Mouse (Mus musculus) adipocyte (in vitro differentiated cells): ENCODE measurements at regions not wholly inside any gene's neighbourhood (a gene's known extent, or its start where the extent isn't known, plus 50 kb on each side); places are given as distances from the start of the nearest gene placed in this dataset.
"Not testable (repeated sequence)": the region's sequence is repeated elsewhere in the genome, so short reads cannot be mapped to it uniquely, and the experiment has no call there.

Experiments
- DNase-seq: peaks from one replicate; pipeline ENCODE4 v3.0.0-alpha.2; 2016; ENCODE audit warnings: low spot score

DNA sequence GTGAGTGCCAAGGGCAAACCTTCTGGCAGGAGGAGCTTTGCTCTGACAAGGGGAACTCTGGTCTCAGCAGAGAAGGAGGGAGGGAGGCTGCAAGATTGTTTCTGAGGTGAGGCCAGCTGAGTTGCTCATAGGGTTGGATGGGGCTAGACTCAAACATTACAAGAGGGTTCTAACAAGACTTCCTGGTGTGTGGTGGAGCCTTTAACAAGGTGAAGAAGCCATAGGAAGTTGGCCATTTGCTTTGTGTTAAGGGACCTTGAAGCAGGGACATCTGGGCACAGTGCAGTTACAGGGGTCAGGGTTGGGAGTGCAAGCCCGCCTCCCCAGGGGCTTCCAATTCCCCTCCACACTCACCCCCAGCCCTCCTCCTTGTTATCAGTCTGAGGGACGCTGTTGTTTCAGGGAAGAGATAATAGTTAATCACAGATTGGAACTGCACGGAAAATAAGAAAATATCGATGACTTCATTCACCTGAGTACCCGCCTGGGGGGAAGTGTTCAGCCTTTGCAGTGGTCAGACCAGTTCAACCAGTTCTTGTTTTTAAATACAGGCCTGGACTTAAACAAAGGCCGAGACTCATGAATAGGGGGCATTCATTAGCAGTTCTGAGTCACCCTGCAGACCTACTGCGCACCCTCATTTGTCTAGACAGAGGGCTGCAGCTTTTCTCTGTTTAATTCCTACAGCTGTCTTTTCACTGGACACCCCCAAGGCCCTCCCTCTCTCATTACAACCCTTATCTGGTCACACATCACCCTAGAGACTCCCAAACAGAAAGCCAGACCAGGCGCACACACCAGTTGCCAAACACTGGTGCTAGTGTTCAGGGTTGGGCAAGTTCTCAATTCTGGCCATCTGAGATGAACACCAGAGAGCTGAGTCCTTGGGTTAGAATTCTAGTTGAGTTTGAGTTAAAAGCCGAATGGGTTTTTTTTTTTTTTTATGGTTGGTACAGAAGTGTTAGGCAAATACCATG lies 139.5 kb downstream of the Bcl2l11 start:
- DNase-seq = no peak

DNA sequence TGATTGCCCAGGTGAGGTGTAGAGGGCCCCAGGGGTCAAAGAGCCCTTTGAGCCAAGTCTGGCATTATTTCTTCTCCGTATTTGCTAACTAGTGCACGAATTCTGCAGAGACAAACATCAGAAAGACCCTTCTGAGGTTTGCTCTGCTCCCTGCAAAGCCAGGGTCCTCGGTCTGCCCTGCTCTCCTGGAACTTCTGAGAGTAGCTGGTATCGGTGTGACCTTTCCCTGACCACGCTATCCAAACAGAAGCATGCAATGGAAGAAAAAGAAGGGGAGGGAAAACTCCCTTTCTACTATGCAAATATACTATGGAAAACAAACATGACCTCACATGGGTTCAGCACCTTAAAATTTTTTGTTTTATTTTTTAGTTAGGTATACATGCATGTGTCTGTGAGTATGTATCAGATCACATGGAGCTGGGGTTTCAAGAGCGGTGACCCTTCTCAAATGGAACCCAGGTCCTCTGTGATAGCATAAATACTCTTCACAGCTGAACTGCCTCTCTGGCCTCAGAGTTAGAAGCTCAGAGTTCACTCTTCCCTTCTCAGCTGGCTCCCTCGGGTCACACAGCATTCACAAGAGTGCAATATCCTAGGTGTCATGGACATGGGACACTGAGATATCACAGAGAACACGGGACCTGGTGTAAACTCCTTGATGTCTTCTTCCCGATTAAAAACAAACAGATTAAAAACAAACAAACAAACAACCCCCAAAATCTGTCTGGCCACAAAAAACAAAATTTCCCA lies 144.7 kb downstream of the Bcl2l11 start:
- DNase-seq = no peak

DNA sequence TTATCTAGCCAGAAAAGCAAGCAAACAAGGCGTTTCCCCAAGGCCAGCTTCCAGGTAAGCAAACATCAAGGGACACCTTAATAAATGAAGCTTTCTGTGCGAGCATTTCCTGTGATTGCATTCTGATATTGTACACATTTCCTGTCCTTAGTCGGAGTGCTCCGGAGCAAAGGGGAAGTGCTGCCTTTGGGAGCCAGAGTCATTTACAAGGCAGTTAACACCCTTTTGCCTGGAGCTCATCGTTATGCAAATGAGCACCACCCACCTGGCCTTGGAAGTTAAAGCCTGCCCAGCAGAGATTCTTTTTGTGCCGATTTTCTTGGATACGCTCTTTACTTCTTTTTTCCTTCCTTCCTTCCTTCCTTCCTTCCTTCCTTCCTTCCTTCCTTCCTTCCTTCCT lies 147.0 kb downstream of the Bcl2l11 start:
- DNase-seq = no peak

DNA sequence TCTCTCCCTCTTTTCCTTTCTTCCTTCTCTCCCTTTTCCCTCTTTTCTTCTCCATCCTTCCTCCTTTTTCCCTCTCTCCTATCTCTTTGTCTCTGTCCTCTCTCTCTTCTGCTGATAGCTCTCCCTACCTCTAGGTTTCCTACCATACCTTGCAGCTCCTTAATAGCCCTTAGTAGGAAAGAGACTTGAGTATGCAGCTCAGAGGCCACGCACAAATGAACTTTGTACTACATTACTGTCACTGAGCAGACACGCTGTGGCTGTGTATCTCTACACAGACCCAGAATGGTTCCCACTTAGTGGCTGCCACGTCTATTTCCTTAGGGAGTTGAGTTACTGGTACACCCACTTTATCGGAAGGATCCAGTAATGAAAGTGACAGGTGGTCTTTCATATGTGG lies 147.5 kb downstream of the Bcl2l11 start:
- no peak for DNase-seq

DNA sequence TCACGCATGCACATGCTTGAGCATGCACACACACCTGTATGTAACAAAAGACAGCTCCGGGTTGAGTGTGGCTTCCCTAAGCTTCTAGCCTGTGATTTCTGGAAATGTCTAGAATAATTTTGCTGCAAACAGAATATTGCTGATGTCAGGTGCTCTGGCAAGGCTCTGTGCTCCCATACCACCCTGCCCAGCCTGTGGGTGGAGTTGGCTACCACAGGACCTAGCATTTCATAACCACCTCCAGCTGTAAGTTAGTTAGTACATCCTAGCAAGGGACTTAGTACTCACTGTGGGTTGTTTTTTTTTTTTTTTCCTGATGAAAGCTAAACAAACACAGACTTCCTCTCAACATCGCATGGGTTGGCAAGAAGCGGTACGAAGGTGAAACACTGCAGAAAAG lies 150.5 kb downstream of the Bcl2l11 start:
- DNase-seq = no peak

DNA sequence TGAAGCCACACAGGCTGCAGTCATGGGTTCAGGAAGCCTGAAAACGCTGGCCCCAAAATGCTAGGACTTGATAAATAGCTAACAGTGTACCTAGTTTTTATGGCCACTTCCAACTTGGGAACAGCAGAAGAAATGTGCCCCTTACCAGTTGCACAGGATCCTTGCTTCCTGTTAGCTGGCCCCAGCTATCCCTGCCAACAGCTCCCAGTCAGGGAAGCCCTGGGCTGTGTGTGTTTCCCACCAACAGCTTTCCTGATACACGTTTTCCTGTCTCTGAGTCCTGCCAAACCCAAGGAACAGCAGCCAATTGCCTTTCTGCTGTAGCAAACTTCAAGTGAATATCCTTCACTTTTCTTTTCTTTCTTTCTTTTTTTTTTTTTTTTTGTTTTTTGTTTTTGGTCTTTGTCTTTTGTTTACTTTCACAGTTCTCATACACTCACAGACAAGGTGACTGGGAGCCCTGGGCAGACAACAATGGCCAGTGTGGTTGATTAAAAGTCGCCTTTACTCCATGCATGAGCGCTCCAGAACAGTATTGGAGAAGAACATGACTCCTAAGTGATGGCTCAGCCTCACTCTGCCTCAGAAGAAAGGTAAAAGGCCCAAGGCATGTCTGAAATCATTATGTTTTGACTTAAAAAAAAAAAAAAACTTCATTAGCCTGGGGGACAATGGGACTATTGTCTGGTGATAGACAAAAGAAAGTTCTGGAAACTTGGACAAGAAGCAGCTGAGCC lies 151.7 kb downstream of the Bcl2l11 start:
- peak; percentile 36 for DNase-seq

DNA sequence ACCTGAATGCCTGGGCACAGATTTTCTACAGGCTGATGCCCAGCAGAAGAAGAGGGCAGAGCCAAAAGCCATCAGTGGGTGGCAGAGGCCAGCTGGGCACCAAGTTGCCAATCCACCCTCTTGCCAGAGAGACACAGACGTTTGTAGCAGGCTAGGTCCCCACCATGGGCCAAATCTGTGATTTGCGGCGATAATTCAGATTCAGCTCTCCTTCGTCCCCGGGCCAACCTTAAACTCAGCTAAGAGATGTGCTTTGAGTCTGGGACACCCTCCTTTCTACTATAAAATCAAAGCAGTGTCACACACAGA lies 152.2 kb downstream of the Bcl2l11 start:
- DNase-seq = no peak

DNA sequence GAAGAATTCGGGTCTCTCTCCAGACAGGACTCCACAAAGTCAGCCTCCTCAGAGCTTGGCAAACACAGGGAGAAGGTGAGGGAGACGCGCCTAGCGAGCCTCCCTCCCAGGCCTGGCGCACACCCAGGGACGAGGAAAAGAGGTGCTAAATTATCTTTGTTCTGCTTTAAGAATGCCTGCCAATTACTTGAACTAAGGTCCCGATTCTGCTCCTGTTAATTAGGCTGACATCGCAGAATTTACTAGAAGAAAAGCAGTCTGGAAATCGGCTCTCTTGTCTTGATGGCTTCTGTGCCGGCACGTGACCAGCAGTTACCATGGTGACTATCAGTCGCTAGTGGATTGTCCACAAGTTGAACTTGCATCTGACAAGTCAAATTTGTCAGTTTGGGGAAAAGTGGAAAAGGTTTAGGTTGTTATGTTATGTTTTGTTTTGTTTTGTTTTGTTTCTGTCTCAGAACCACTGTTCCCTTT lies 152.8 kb downstream of the Bcl2l11 start:
- DNase-seq = peak; percentile 29

DNA sequence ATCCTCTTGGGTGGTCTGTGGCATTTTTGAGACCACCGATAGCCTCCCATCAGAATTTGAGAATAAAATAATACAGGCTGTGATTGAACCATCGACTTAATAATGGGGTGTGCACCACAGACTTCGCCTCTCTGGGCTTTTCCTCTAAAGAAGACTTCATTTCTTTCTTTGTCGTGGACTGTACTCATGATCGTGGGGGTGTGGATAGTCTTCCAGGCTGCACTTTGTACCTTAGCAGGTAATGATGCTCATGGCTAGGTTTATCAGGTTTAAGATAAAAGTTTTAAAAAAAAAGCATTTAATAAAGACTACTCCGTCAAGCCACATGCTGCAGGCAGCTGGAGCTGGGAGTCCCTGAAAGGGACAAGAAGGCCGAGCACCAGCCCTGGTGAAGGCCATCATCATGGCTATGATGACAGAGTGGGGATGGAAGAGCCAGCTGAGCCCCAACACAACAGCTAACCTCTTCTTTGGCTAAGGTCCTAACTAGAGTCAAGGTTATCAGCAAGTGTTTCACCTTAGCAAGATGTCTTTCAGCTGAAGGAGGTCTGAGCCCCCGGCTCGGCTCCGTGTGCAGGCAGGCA lies 153.4 kb downstream of the Bcl2l11 start:
- no peak for DNase-seq

DNA sequence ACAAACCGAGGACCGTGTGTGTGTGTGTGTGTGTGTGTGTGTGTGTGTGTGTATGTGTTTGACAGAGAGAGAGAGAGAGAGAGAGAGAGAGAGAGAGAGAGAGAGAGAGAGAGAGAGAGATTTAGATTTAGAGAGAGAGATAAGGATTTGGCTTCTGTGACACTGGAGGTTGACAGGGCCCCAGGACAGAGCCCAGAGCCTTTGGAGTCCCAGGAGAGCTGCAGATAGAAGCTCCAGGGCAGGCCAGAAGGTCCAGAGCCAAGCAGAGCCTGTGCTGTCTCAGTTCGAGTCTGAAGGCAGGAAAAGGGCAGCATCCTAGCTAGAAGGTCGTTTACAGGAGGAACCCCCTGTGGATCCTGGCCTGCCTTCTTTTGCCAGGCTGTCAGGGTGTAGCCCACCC lies 156.8 kb downstream of the Bcl2l11 start:
- no peak for DNase-seq

DNA sequence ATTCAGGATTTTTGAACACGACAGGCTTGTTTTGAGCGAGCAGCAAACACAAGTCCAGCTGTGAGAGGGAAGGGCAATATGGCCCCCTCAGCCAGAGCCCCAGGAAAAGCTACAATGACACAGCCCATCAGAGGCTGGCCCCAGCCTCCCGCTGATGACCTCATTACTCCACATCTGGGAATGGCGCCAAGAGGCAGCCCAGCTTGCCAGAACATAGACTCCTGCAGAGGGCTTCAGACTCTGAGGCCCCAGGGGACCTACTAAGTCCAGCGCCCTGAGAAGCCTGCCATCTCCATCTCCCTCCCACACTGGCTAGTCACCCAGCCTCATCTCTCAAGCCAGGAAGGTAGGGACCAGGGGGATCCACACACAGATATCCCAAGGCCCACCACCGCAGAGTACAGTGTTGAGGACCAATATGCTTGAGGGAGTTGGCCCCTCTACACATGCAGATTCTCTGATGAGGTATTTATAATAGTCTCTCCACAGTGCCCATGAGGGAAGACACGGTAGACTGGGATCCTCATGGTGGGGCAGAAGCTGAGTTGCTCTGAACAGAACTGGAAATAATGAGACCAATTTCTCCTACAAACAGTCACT lies 159.1 kb downstream of the Bcl2l11 start:
- peak; percentile 93 for DNase-seq

DNA sequence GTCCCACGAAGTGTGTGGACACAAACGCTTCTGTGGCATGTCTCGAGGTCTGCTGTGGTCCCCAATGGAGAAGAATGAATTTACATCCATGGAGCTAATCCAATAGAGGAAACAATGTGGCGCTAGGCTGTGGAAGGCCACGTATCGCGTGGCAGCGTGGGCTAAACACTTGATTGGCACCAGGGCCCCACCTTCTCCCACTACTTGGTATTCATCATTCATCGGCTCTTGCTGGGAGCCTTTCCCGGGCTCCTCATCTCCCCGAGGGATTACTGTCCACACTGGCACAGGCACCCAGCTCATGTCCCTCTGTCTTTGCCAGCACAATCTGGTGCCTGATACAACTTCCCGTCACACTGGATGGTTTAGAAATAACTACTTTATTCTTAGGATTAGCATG lies 159.6 kb downstream of the Bcl2l11 start:
- no peak for DNase-seq

DNA sequence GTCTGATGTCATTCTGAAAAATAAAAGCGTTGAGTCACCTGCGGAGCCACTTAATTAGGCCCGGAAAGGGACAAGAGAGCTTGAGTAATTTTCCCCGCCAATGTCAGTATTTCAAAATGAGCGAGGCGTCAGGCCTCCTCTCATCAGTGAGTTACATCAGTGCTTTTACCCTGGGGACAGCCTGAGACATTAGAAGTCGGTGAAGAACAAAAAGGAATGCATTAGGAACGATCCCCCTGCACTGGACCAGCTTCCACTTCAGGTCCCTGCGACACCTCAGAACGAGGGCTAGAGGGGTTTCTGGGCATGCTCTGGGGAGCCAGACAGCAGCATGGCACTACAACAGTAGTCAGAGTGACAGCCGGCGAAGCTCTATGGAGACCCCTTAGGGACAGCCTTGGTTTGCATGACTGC lies 162.3 kb downstream of the Bcl2l11 start:
- DNase-seq = no peak

DNA sequence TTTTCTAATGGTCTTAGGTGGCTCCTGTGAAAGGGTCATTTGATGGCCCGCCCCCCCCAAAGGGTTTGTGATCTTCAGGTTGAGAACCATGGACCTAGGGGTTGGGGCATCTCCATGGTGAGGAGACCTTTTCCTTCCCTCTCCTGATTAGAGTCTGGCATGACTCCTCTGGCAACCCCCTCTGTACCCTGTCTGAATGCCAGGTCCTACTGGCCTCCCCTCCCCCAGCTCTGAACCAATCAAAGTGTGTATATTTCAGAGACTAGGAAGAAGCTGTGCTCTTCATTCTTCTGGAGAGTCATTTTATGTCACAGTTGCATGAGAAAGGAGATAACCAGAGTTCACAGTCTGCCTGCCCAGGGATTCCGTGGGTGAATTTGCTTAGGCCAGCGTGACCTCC lies 164.8 kb downstream of the Bcl2l11 start:
- no peak for DNase-seq

DNA sequence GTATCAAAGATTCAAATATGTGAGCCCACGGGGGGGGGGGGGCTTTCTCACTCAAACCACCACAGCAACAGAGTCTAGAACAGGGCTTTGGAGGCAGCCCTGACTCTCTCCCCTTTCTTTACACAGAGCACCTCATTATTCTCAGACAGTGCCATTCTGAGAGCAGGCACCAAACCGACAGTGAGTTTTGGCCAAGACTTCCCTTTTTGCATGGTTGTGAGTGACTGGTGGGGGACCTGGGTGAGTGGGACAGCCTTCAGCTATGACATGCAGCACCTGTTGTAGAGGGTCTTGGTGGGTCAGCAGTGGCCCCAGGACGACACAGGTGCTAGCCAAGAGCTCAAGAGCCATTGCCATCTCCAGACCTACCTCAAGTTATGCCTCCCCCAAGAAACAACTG lies 168.8 kb downstream of the Bcl2l11 start:
- no peak for DNase-seq

DNA sequence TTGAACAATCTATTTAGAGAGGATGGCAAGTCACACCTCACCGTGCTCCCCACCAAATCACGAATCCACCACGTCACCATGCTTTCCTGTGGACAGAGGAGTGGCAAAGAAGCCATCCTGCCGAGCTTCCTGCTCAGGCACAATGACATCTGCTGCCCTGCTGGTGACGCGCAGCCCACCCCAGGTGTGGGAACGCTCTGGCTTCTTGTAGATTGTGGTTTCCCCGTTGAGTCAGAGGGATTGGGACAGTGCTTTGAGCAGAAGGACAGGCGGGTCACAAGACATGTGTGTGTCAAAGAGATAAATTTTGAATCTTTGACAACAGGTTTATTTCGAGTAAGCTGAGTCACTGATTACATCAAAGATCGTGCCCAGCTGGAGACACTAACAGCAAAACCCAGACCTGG lies 169.2 kb downstream of the Bcl2l11 start:
- no peak for DNase-seq

DNA sequence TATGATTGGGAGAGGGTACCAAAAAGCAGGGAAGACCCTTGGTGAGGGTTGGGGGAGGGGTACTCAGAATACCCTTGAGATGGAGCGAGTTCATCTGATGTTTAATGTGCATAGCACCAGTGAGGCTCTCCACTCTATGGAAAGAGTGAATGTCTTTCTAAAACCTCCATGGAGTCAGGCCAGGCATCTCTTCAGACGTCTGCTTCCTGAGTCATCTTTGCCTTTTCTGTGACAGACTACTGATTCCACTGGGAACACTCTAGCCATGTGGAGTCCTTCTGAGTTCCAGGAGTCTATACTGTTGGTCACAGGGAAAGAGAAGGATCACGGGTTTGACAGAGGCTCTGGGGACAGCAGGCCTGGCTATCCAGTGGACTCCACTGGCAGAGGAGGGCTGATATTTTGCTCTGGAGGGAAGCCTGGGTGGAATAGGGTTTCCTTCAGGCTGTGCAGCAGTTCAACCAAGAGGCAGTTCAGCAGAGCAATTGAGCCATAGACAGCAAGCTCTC lies 169.9 kb downstream of the Bcl2l11 start:
- no peak for DNase-seq

DNA sequence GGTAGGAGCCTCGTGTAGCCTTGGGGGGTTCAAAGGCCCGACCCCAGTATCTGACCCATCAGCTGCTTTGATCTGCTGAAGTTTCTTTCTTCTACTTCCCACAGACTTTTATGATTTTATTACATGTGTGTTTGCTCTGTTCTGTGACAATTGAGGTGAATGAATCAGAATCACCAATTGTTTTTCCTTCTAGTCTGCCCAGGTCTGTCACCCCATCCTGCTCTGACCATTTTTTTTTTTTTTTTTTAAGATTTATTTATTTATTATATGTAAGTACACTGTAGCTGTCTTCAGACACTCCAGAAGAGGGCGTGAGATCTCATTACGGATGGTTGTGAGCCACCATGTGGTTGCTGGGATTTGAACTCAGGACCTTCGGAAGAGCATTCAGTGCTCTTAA lies 170.6 kb downstream of the Bcl2l11 start:
- not testable (repeated sequence) for DNase-seq

DNA sequence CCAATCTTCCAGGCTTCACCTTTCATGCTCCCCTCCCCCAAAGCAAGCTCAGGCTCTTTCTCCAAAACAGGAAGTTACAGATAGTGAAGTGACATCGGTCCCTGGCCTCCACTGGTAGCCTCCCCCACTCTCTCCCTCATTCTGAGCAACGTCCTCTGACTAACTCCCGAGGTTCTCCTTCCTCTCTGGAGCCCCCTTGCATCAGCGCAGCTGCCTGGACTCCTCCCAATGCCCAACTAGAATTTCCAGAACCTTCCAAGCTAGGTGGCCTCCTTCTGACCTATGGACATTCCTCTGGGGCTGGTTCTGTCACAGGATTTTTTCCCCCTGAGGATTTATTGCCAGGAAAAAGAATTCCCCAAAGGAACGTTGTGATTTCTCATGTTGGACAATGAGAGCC lies 171.1 kb downstream of the Bcl2l11 start:
- no peak for DNase-seq

DNA sequence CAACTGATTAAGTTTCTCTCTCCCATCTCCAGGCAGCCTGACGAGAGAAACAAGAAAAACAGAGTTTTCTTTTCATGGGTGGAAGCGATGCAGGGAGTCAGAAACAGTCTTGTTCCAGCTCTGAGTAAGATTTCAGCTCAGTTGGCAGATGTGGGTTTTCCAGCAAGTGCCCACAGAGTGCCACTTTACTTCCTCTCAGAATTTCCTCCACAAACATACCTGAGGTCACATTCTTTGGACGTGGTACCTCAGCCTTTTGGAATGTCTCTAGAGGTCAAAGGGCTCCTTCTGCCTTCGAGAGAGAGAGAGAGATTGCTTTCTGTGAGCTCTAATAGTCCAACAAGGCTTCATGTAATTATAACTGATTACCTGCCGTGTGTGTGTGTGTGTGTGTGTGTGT lies 172.0 kb downstream of the Bcl2l11 start:
- DNase-seq = no peak

DNA sequence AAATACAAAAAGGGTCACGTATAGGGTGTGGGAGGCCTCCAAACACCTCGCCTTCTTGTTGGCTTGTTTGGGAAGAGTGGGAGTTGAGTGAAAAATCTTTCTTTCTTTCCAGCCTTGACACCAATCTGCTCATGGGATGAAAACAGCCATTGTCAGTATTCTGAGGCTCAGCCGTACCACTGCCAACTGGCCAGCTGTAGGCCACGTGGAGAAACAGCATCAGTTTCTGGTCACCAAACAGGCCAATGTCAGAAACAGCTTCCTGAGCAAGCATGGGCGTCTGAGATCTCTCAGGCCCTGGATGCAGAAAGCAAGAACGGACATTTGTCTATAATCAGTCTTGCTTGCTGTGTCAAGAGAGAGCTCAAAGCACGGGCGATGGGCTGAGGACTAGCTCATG lies 173.2 kb downstream of the Bcl2l11 start:
- DNase-seq = no peak

DNA sequence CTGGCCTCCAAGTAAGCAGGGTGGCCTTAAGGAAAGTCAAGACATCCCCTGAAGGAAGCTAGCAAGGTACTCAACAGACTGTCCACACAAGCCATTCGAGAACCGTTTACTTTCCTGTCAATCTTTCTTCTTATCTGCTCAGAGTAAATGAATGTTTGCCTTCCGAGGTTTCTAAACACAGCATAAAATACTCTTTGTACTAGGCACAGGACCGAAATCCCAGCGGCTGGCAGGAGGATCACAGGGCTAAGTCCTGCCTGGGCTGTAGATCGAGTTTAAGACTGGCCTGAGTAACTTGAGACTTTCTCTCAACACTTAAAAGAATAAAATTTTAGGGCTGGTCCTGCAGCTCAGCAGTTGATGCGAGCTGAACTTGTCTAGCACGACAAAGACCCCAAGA lies 175.9 kb downstream of the Bcl2l11 start:
- no peak for DNase-seq
